Mouse (Mus musculus): ENCODE results near the gene Tmprss4. TPM values are rescaled to one million over a fixed set of nuclear protein-coding genes. Genes with fewer than 3 reads are reported as not detected.

Tmprss4 gene
- polyA plus RNA-seq, 1 experiment from 2014 or later: 17.9 TPM

DNA sequence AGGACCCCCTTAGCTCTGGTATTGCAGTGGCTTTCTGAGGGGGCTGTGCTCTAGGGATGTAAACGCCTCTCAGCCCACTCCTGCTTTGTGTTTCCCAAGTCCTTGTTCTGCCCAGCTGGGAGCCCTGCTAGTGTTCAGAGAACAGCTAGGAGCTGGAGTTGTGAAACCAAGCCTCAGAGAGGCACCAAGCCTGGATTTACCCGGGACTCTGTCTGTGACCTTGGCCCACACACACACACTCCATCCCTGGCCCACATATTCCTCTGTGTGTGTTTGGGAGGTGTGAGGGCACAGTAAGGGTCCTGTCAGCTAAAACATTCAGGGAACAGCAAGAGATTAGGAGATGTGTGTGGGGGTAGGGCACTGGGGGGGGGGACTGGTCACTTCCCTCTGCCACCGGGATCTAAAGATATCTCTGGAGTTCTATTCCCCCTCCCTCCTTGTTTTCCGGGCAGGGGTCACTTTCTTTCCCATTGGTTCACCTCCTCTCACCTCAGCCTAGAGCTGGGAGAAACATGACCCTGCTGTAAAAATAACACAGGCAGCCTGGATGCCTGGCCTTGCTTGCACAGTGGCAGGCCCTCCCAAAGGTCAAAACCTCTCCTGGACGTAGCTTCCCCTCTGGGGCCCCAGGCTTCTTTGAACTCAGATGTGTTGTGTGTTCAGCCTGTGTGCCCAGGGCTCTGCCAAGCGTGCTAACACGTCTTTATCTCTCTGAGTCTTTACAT lies 67.3 kb downstream of the Tmprss4 start:
- Histone ChIP-seq H3K27ac (ENCODE audit: low read length) (no peak overlapping the region), H3K9me3 (ENCODE audit: low read length) (no peaks in the 10 kb centered on the region), H3K4me2 (replicated peaks; ENCODE audit: low read depth, low read length) (no peak overlapping the region), H3K9ac (replicated peaks; ENCODE audit: low read depth) (no peak overlapping the region), H3K4me1 (ENCODE audit: insufficient read depth, low read depth, low read length) (peaks cover 3% of the 10 kb centered on the region; the same call in 1 of the 2 replicates), H3K27me3 (replicated peaks; ENCODE audit: insufficient read depth, low read length) (peaks cover 50% of the 10 kb centered on the region), H3K36me3 (ENCODE audit: insufficient read depth, low read length) (no peaks in the 10 kb centered on the region), H3K4me3 (ENCODE audit: low read depth, low read length) (no peak overlapping the region)
- TF ChIP-seq CTCF (IDR thresholded peaks at IDR 0.05): no peak
- TF ChIP-seq EP300 (IDR thresholded peaks at IDR 0.05): no peak
- WGBS: 8% methylated on average over 7 of the region's 7 CpGs
- DNase-seq (ENCODE audit: low spot score) (no peak), ATAC-seq (no peak)

GRCm38 (mm10) chr9:45133484-45134310 lies 70.2 kb downstream of the Tmprss4 start:
- Histone ChIP-seq H3K36me3 (ENCODE audit: insufficient read depth, low read length) (no peaks in the 10 kb centered on the region), H3K27me3 (replicated peaks; ENCODE audit: insufficient read depth, low read length) (peaks cover 23% of the 10 kb centered on the region)

GRCm38 (mm10) chr9:45130119-45130518 lies 73.8 kb downstream of the Tmprss4 start:
- WGBS: 77% methylated on average over 3 of the region's 3 CpGs
- no peak for DNase-seq (ENCODE audit: low spot score)
- ATAC-seq: no peak
- no peaks in the 10 kb centered on the region for H3K9me3 ChIP-seq (ENCODE audit: low read length)
- H3K27me3 ChIP-seq (replicated peaks; ENCODE audit: insufficient read depth, low read length): 0 out of 2 replicates have a peak, but pooled peaks cover 8% of the 10 kb centered on the region
- H3K4me1 ChIP-seq (ENCODE audit: insufficient read depth, low read depth, low read length): no peaks in the 10 kb centered on the region
- H3K36me3 ChIP-seq (ENCODE audit: insufficient read depth, low read length): no peaks in the 10 kb centered on the region
- TF ChIP-seq EP300 (IDR thresholded peaks at IDR 0.05): no peak
- no peak for TF ChIP-seq CTCF (IDR thresholded peaks at IDR 0.05)
- no peak overlapping the region for H3K4me3 ChIP-seq (ENCODE audit: low read depth, low read length)
- H3K4me2 ChIP-seq (replicated peaks; ENCODE audit: low read depth, low read length): no peak overlapping the region
- no peak overlapping the region for H3K27ac ChIP-seq (ENCODE audit: low read length)
- no peak overlapping the region for H3K9ac ChIP-seq (replicated peaks; ENCODE audit: low read depth)

More at GRCm38 (mm10) chr9:45133484-45134310, 70.2 kb downstream of the Tmprss4 start:
- WGBS: 20% methylated on average over 5 of the region's 5 CpGs
- H3K4me2 ChIP-seq (replicated peaks; ENCODE audit: low read depth, low read length): no peak overlapping the region
- TF ChIP-seq EP300 (IDR thresholded peaks at IDR 0.05): no peak
- peak; percentile 72 for TF ChIP-seq CTCF (IDR thresholded peaks at IDR 0.05)
- no peak overlapping the region for H3K9ac ChIP-seq (replicated peaks; ENCODE audit: low read depth)
- H3K4me1 ChIP-seq (ENCODE audit: insufficient read depth, low read depth, low read length): peaks cover 3% of the 10 kb centered on the region; the same call in 1 of the 2 replicates
- no peak overlapping the region for H3K27ac ChIP-seq (ENCODE audit: low read length)
- DNase-seq (ENCODE audit: low spot score) (peak; percentile 76), ATAC-seq (peak; percentile 30; the same call in 1 of the 2 replicates)
- no peaks in the 10 kb centered on the region for H3K9me3 ChIP-seq (ENCODE audit: low read length)
- no peak overlapping the region for H3K4me3 ChIP-seq (ENCODE audit: low read depth, low read length)

GRCm38 (mm10) chr9:45126941-45127340 lies 77.0 kb downstream of the Tmprss4 start:
- Histone ChIP-seq H3K4me2 (replicated peaks; ENCODE audit: low read depth, low read length) (no peak overlapping the region), H3K9ac (replicated peaks; ENCODE audit: low read depth) (no peak overlapping the region), H3K4me1 (ENCODE audit: insufficient read depth, low read depth, low read length) (no peaks in the 10 kb centered on the region; the same call in 1 of the 2 replicates), H3K27me3 (replicated peaks; ENCODE audit: insufficient read depth, low read length) (no peaks in the 10 kb centered on the region), H3K36me3 (ENCODE audit: insufficient read depth, low read length) (no peaks in the 10 kb centered on the region), H3K27ac (ENCODE audit: low read length) (no peak overlapping the region), H3K4me3 (ENCODE audit: low read depth, low read length) (no peak overlapping the region), H3K9me3 (ENCODE audit: low read length) (no peaks in the 10 kb centered on the region)
- TF ChIP-seq CTCF (IDR thresholded peaks at IDR 0.05): no peak
- no peak for TF ChIP-seq EP300 (IDR thresholded peaks at IDR 0.05)
- ATAC-seq (no peak), DNase-seq (ENCODE audit: low spot score) (no peak)
- 58% methylated on average over 7 of the region's 7 CpGs for WGBS

DNA sequence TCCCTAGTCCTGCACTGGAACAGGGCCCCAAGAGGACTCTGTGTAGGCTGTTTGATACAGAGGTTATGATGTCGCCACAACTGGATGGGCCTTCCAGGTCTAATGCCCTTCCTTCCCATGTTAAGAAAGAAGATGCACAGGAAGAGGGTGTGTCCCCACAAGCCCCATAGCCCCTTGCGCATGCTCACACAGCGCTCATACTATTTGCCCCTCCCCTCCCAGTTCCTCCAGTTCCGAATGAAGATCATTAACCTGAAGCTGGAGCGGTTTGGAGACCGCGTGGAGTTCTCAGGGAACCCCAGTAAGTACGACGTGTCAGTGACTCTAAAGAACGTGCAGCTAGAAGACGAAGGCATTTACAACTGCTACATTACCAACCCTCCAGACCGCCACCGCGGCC lies 78.7 kb downstream of the Tmprss4 start:
- ATAC-seq (no peak), DNase-seq (ENCODE audit: low spot score) (no peak)
- 82% methylated on average over 14 of the region's 14 CpGs for WGBS
- H3K4me1 ChIP-seq (ENCODE audit: insufficient read depth, low read depth, low read length): no peaks in the 10 kb centered on the region; the same call in 1 of the 2 replicates
- H3K9me3 ChIP-seq (ENCODE audit: low read length): no peaks in the 10 kb centered on the region
- no peak overlapping the region for H3K4me2 ChIP-seq (replicated peaks; ENCODE audit: low read depth, low read length)
- H3K9ac ChIP-seq (replicated peaks; ENCODE audit: low read depth): no peak overlapping the region
- H3K36me3 ChIP-seq (ENCODE audit: insufficient read depth, low read length): no peaks in the 10 kb centered on the region
- H3K27me3 ChIP-seq (replicated peaks; ENCODE audit: insufficient read depth, low read length): no peaks in the 10 kb centered on the region
- H3K27ac ChIP-seq (ENCODE audit: low read length): no peak overlapping the region
- TF ChIP-seq EP300 (IDR thresholded peaks at IDR 0.05) (no peak), CTCF (IDR thresholded peaks at IDR 0.05) (no peak)
- H3K4me3 ChIP-seq (ENCODE audit: low read depth, low read length): no peak overlapping the region

Other genes starting within 250 kb of the Tmprss4 start
- gene Ube4a, start 238.5 kb downstream of the Tmprss4 start, polyA plus RNA-seq (2015; fragmentation: Nextera tagmentation; extraction: Ambion mirVana): 12.9 and 13.2 TPM in 2 replicates
- gene Cd3g, start 223.7 kb downstream of the Tmprss4 start, polyA plus RNA-seq (2015; fragmentation: Nextera tagmentation; extraction: Ambion mirVana): 0.63 and 1.1 TPM in 2 replicates
- gene Cd3d, start 222.3 kb downstream of the Tmprss4 start, polyA plus RNA-seq (2015; fragmentation: Nextera tagmentation; extraction: Ambion mirVana): 0.38 and 0.39 TPM in 2 replicates
- gene Cd3e, start 194.5 kb downstream of the Tmprss4 start, polyA plus RNA-seq (2015; fragmentation: Nextera tagmentation; extraction: Ambion mirVana): 0.18 and 0.27 TPM in 2 replicates
- 4.2 and 4.3 TPM in 2 replicates for gene Mpzl2, start 164.3 kb downstream of the Tmprss4 start, polyA plus RNA-seq (2015; fragmentation: Nextera tagmentation; extraction: Ambion mirVana)
- 2.0 and 2.2 TPM in 2 replicates for gene Mpzl3, start 148.9 kb downstream of the Tmprss4 start, polyA plus RNA-seq (2015; fragmentation: Nextera tagmentation; extraction: Ambion mirVana)
- 2.1 and 3.3 TPM in 2 replicates for gene Jaml, start 124.9 kb downstream of the Tmprss4 start, polyA plus RNA-seq (2015; fragmentation: Nextera tagmentation; extraction: Ambion mirVana)
- 0.27 and 0.49 TPM in 2 replicates for gene Scn2b, start 86.3 kb downstream of the Tmprss4 start, polyA plus RNA-seq (2015; fragmentation: Nextera tagmentation; extraction: Ambion mirVana)
- 0.13 TPM in 2 replicates for gene Scn4b, start 65.7 kb downstream of the Tmprss4 start, polyA plus RNA-seq (2015; fragmentation: Nextera tagmentation; extraction: Ambion mirVana)
- gene BC049352, start 22.1 kb downstream of the Tmprss4 start, polyA plus RNA-seq (2015; fragmentation: Nextera tagmentation; extraction: Ambion mirVana): 0.11 and 0.21 TPM in 2 replicates
- 2.1 and 2.6 TPM in 2 replicates for gene Il10ra, start 65.1 kb upstream of the Tmprss4 start, polyA plus RNA-seq (2015; fragmentation: Nextera tagmentation; extraction: Ambion mirVana)
- 0.83 and 0.86 TPM in 2 replicates for gene Tmprss13, start 115.0 kb upstream of the Tmprss4 start, polyA plus RNA-seq (2015; fragmentation: Nextera tagmentation; extraction: Ambion mirVana)
- gene Fxyd6, start 166.1 kb upstream of the Tmprss4 start, polyA plus RNA-seq (2015; fragmentation: Nextera tagmentation; extraction: Ambion mirVana): 13.4 and 13.5 TPM in 2 replicates
- 1.2 and 1.5 TPM in 2 replicates for gene Fxyd2, start 195.6 kb upstream of the Tmprss4 start, polyA plus RNA-seq (2015; fragmentation: Nextera tagmentation; extraction: Ambion mirVana)
- gene Dscaml1, start 222.5 kb upstream of the Tmprss4 start, polyA plus RNA-seq (2015; fragmentation: Nextera tagmentation; extraction: Ambion mirVana): 0.16 and 0.19 TPM in 2 replicates